Mouse (Mus musculus) limb, embryonic 14.5 days (tissue): ENCODE measurements around the gene Tmem108. TPM values are rescaled to one million over a fixed set of nuclear protein-coding genes. Genes with fewer than 3 reads are reported as not detected.

ENCODE experiments used
- ATAC-seq: fragments of 200-750 bp; cut with Nextera tagmentation; 2 replicates; pipeline ENCODE4 v1.8.0; 2017; ENCODE audit warnings: low read depth, moderate number of reproducible peaks, moderate TSS enrichment; ENCODE audit not compliant: low FRiP score
- DNase-seq: peaks from one replicate; pipeline ENCODE4 v3.0.0-alpha.2; 2015; ENCODE audit warnings: low spot score
- H3K27ac ChIP-seq: fragments of 300-500 bp; sonication (generic); replicated peaks from 2 replicates; pipeline ENCODE4 v1.5.1; 2014; ENCODE audit warnings: low read depth, mild to moderate bottlenecking, low read length, moderate library complexity, mixed read lengths
- H3K27me3 ChIP-seq: fragments of 300-500 bp; sonication (generic); 2 replicates; pipeline ENCODE4 v1.6.1; 2014; ENCODE audit warnings: low read length, mixed read lengths; ENCODE audit not compliant: control insufficient read depth, insufficient read depth
- H3K36me3 ChIP-seq: fragments of 300-500 bp; sonication (generic); 2 replicates; pipeline ENCODE4 v1.6.1; 2014; ENCODE audit warnings: mild to moderate bottlenecking, low read length, moderate library complexity, mixed read lengths; ENCODE audit not compliant: control insufficient read depth, insufficient read depth
- H3K4me1 ChIP-seq: fragments of 300-500 bp; sonication (generic); 2 replicates; pipeline ENCODE4 v1.6.1; 2014; ENCODE audit warnings: antibody characterized with exemption, low read length, mixed read lengths; ENCODE audit not compliant: control insufficient read depth, insufficient read depth
- H3K4me2 ChIP-seq: fragments of 300-500 bp; sonication (generic); replicated peaks from 2 replicates; pipeline ENCODE4 v1.6.1; 2014; ENCODE audit warnings: low read depth, mild to moderate bottlenecking, low read length, moderate library complexity; ENCODE audit not compliant: severe bottlenecking
- H3K4me3 ChIP-seq: fragments of 300-500 bp; sonication (generic); replicated peaks from 2 replicates; pipeline ENCODE4 v1.5.1; 2014; ENCODE audit warnings: low read length
- H3K9ac ChIP-seq: fragments of 300-500 bp; sonication (generic); 2 replicates; pipeline ENCODE4 v1.6.1; 2014; ENCODE audit warnings: mild to moderate bottlenecking, low read depth, low read length, moderate library complexity; ENCODE audit not compliant: severe bottlenecking
- H3K9me3 ChIP-seq: fragments of 300-500 bp; sonication (generic); 2 replicates; pipeline ENCODE4 v1.6.1; 2016; ENCODE audit warnings: low read length; ENCODE audit not compliant: control insufficient read depth
- POLR2A ChIP-seq: fragments of 200-500 bp; IDR thresholded peaks from 2 replicates; pipeline ENCODE4 v1.8.0; 2012; ENCODE audit warnings: inconsistent platforms, mild to moderate bottlenecking, moderate library complexity, borderline replicate concordance; ENCODE audit not compliant: insufficient read depth, insufficient read length; ENCODE audit errors: extremely low read depth
- WGBS: fragments of 180-500 bp; shearing (Covaris S2); extraction: QIAGEN DNeasy Blood & Tissue Kit; methylation state at CpG from one replicate; pipeline ENCODE4 v1.1.7; 2014; 5-methylcytosine and 5-hydroxymethylcytosine counted together
- polyA plus RNA-seq, 2 experiments: library from polyadenylated mRNA; depleted of rRNA in 1 of 2; stranded (reverse) in 1 of 2; unstranded in 1 of 2; fragments of >200 nt; fragmentation: Nextera tagmentation in 1 of 2; extraction: Ambion mirVana in 1 of 2; gene quantifications; 2 replicates each; pipeline versions ENCODE4 v1.2.1 to v1.2.3; 2012 to 2014

Tmem108 gene
- polyA plus RNA-seq, 2 experiments: 8.9 to 14.8 TPM

DNA sequence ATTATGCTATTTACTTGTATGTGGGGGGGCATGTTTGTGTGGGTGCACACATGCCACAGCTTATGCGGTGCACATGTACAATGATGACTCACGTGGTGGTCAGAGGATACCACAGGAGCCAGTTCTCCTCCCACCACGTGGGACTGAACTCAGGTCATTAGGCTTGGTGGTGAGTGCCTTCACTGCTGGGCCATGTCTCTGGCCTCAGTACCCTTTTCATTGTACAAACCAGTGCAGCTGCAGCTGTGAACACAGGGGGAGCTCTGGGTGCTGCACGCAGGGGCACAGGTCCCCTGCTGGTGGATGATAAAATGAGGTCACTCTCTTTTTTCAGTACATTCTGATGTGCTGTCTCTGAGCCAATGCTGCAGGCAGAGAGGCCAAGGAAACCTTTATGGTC is 327.5 kb downstream of the Tmem108 start:
- H3K27ac ChIP-seq: no peak overlapping the region
- H3K4me2 ChIP-seq: no peak overlapping the region
- no peaks in the 10 kb centered on the region for H3K9me3 ChIP-seq
- WGBS: 54% methylated on average over 4 of the region's 4 CpGs
- 0 out of 2 replicates have a peak, but pooled peaks have one; percentile 14 for ATAC-seq
- H3K4me3 ChIP-seq: no peak overlapping the region
- H3K36me3 ChIP-seq: no peaks in the 10 kb centered on the region
- H3K4me1 ChIP-seq: peaks cover 21% of the 10 kb centered on the region
- no peak for TF ChIP-seq POLR2A
- H3K9ac ChIP-seq: no peak overlapping the region
- no peaks in the 10 kb centered on the region for H3K27me3 ChIP-seq
- no peak for DNase-seq

Other genes with a start within 250 kb of the Tmem108 start
- 25.3 and 30.0 TPM in 2 replicates for gene Nphp3, start 240.7 kb upstream of the Tmem108 start, polyA plus RNA-seq (2012; rRNA removed)
- 5.4 and 8.0 TPM in 2 replicates for gene Nphp3, start 240.7 kb upstream of the Tmem108 start, polyA plus RNA-seq (2014; fragmentation: Nextera tagmentation; extraction: Ambion mirVana)